Mouse (Mus musculus): ENCODE measurements around the gene Lce1e.

The Lce1e gene

DNA sequence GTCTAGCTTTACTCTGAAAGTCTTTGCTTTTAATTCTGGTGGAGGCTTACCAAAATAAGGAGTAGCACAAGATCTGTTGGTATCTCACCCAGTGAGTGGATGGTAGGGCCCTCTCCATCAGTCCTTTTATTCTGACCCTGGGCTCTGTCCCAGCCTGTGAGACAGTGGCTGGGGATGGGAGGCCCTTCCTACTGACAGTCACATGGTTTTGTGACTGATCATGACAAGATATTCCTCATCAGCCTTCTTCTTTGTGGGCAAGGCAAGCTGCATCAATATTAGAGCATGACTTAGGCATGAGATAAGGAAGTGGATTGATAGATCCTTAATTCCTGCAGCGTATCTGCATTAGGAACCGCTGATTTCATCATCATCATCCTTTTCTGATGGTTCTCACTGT lies at the start of gene Lce1e:
Lce1e (minus strand) TSS at position 101 of the 400 bp plus-strand sequence.
- DNase-seq, result no peak

DNA sequence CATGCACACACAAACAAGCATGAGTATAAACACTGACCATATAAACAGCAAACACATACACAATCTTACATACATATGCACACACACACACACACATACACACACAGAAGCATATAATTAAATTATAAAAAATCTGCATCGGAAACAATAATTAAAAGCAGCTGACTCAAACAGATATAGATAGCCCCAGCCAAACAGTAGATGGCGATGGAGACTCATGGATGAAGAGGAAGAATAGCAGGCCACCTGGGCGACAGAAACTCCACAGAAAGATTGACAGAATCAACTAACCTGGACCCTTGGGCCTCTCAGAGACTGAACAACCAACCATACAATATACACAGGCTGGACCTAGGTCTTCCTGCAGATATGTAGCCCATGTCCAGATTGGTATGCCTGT lies 44.3 kb upstream of the Lce1e start:
- DNase-seq, result peak in 1 of 2 experiments; percentile 9

DNA sequence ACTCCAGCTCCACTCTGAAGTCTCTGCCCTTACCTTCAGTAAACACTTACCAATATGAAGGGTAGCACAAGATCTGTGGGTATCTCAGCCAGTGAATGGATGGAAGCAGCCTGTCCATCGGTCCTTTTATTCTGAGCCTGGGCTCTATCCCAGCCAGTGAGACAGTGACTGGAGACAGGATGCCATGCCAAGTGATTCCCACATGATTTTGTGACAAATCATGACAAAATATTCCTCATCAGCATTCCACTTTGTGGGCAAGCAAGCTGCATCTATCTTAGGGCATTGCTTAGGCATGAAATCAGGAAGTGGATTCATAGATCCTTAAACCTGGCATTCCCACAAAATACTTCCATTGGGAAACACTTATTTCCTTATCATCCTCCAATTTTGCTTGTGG lies 43.4 kb upstream of the Lce1e start, which contains the start of gene Lce1g:
Lce1g (minus strand) TSS at position 101 of the 400 bp plus-strand sequence.
- no peak for DNase-seq

GRCm38 (mm10) chr3:92738996-92739395 lies 30.1 kb upstream of the Lce1e start, which contains the start of gene Gm38119:
TSS of gene Gm38119 (minus strand) at chr3:92739096.
- DNase-seq, result no peak

DNA sequence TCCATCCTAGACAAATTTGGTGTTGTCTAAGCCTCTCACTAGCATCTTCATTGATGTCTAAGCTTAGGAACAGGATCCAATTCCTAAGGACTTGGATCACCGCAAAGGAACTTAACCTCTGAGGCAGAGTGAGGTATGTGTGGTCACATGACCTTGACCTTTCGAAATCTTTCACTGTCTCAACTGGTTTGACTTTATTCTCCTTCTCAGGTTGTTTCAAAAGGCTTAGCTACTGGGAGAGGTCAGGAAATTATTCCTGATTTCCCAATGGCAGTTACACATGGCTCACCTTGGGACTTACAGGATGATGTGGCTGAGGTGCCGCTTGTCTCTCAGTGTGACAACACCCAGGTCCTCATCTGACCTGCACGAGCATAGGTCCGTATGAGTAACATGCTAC lies 13.8 kb upstream of the Lce1e start:
- no peak for DNase-seq

GRCm38 (mm10) chr3:92720250-92720649 lies 11.4 kb upstream of the Lce1e start, which contains the start of gene Lce1f:
TSS of gene Lce1f (minus strand) at chr3:92720350.
- DNase-seq, result no peak

- DNase-seq, result no peak
Observed at GRCm38 (mm10) chr3:92715122-92715521, 6.2 kb upstream of the Lce1e start.

- no peak for DNase-seq
Observed at GRCm38 (mm10) chr3:92694613-92695012, 14.3 kb downstream of the Lce1e start.

DNA sequence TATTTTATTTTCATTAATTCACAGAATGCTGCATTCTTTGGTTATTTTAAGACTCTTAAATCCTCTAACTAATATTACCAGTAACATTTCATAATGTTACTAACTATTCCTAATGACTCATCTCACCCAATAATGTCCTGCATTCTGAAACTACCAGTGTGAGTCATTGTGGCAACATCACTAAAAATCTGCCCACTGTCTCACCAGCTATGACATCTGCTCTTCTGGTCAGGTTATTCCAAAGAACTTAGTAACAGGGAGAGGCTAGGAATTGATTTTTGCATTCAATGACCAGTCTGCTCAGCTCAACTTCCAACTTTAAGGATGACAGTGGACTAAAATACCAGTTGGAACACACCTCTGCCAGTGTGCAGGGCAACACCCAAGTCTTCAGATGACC lies 17.2 kb downstream of the Lce1e start:
- DNase-seq, result no peak

- DNase-seq, result peak; percentile 22 to 49
Observed at GRCm38 (mm10) chr3:92689154-92689553, 19.7 kb downstream of the Lce1e start.

- no peak for DNase-seq
Observed at GRCm38 (mm10) chr3:92687110-92687509, 21.8 kb downstream of the Lce1e start, which contains the start of gene Lce1d. TSS of gene Lce1d (minus strand) at chr3:92687210.

DNA sequence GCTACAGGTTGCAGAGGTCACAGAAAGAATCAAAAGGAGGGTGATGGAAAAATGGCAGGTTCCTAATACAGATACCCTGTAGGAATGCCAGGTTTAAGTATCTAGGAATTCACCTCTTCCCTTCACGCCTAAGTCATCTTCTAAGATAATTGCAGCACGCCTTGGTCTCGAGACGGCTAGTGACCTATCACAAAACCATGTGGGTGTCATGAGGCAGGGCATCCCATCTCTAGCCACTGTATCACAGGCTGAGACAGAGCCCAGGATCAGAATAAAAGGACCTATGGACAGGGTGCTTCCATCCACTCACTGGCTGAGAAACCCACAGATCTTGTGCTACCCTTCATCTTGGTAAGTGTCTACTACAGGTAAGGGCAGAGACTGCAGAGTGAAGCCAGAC lies 29.9 kb downstream of the Lce1e start, which contains the start of gene Lce1c:
Lce1c (plus strand) TSS at position 301 of the 400 bp plus-strand sequence.
- DNase-seq, result no peak

DNA sequence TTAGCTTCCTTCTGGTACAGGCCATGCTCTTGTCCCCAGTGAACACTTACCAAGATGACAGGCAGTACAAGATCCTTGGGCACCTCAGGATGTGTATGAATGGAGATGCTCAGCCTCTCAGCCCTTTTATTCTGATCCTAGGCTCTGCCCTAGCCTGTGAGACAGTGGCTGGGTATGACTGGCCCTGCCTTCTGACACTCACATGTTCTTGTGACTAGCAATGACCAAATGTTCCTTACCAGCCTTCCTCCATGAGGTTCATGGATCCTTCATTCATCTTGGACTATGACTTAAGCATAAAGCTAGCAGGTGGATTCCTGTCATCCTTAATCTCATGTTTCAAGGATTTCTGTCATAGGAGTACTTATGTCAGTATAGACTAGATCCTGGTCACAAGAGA lies 38.7 kb downstream of the Lce1e start, which contains the start of gene Lce1a2:
Lce1a2 (minus strand) TSS at position 101 of the 400 bp plus-strand sequence.
- DNase-seq, result no peak

Measured in cerebellum, postnatal 14 days (tissue).